Mouse (Mus musculus) thymus, postnatal 36 days (tissue): Measurements from ENCODE around the gene Olfr1385.
"Not testable (repeated sequence)": the region's sequence is repeated elsewhere in the genome, so short reads cannot be mapped to it uniquely, and the experiment has no call there.

Source experiments
- DNase-seq, 2 experiments: peaks; one replicate each; pipeline ENCODE4 v3.0.0; 2022; ENCODE audit warnings: mixed read lengths in 2 of 2

Gene Olfr1385

DNA sequence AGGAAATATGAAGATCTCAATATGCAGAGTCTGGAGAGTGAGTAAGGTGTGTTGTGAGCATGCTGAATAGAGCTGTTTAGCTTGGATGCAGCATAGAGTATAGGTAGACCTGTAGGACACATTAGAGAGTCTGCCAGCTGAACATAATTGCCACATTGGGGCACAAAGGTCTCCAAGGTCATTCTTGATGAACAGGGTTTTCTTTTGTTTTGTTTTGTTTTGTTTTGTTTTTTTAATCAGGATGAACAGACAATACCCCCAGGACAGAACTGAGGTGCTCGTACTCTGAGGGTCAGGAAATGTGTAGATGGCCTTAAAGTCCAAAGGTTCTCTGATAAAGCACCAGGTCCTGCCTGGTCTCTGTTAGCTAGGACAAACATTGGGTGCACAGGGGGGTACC is at the start of gene Olfr1385:
Olfr1385 (plus strand) TSS at position 301 of the 400 bp plus-strand sequence.
- DNase-seq, result not testable (repeated sequence)

DNA sequence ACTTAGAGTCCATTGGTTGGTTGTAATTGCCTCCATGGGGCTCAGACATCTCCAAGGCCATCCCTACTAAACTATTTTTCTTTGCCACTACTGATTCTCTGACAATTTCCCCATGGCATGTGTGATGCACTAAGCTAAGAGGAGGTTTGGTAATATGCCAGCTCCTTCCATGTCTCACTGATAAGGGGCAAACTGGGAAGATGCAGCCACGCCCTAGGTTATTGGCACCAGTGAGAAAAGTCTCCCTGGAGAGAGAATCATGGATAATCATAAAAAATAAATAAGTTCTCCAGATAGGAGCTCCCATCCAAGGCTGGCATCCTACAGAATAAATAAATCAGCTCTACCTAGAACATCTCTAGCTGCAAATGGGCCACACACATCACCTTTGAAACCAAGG is 33.8 kb upstream of the Olfr1385 start, which contains the start of gene Olfr1387:
Olfr1387 (plus strand) TSS at position 301 of the 400 bp plus-strand sequence.
- no peak for DNase-seq

DNA sequence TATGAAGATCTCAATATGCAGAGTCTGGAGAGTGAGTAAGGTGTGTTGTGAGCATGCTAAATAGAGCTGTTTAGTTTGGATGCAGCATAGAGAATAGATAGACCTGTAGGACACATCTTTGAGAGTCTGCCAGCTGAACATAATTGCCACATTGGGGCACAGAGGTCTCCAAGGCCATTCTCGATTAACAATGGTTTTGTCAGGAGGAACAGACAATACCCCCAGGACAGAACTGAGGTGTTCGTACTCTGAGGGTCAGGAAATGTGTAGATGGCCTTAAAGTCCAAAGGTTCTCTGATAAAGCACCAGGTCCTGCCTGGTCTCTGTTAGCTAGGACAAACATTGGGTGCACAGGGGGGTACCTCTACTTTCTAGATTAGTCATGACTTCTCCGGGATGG is 24.1 kb upstream of the Olfr1385 start, which contains the start of gene Olfr1386:
Olfr1386 (plus strand) TSS at position 301 of the 400 bp plus-strand sequence.
- DNase-seq, result not testable (repeated sequence)

DNA sequence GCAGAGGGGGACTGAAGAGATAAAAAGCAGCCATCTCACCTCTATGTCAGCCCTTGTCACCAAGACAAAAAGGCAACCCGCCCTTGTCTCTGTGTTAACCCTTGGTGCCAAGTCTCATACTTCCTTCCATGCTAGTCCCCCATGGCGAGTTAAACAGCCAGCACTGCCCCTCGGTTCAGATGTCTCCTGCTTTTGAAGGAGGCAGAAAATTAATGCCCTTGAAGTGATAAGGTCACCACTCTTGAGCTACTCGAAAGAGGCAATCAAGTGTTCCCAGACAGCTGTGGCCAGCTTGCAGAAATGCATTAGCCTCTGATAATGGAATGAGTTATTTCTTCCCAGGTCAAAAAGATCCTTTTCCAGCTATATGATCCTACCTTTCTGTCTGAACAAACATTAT is 2.9 kb upstream of the Olfr1385 start:
- DNase-seq, result no peak

DNA sequence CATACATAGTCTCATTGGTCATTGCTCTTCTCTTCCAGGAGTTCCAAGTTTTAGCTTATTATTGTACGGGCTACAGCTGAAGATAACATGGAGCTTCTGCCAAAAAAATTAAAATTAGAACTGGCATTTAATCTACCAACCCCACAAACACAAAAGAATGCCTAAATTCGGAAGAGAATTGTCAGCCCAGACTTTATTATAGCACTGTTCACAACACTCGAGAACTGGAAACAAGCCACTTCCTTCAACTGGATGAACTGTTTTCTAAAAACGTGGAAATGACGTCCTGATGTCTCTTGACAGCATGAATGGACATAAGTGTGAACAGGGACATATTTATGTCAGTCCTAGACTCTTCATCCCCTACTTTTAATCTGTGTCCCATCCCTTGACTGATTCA is 29.2 kb downstream of the Olfr1385 start:
- DNase-seq, result no peak

DNA sequence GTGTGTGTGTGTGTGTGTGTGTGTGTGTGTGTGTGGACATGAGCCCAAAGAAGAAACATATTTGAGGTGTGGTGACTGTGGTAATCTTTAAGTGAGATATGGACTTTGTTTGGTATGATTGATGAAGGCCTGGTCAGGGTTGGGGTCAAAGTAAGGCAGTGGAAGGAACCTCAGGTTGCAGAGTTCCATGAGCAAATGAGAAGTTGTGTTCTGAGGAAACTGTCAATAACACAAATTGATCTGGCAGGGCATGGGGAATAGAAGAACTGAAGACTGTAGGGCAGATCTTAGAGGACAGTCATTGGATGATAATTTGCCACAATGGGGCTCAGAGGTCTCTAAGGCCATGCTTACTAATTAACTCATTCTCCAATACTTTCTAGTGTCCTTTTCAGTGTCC is 30.5 kb downstream of the Olfr1385 start, which contains the start of gene Olfr1383:
Olfr1383 (plus strand) TSS at position 301 of the 400 bp plus-strand sequence.
- DNase-seq, result no peak

DNA sequence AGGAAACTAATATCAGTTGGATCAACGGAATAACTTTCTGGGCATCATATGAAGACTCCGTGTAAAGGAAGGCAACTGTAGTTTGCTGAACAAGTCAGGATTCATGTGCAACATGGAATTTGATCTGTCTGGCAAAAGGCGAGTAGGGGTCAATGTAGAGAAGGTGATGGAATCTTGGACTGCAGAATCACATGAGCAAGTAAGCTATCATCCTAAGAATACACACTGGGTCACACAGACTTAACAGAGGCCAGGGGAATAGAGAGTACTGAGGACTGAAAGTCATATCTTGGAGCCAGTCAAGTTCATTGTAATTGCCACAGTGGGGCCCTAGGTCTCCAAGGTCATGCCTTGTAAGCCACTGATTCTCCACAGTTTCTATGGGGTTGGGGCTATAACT is 39.1 kb downstream of the Olfr1385 start, which contains the start of gene Olfr1382:
Olfr1382 (plus strand) TSS at position 301 of the 400 bp plus-strand sequence.
- no peak for DNase-seq

DNA sequence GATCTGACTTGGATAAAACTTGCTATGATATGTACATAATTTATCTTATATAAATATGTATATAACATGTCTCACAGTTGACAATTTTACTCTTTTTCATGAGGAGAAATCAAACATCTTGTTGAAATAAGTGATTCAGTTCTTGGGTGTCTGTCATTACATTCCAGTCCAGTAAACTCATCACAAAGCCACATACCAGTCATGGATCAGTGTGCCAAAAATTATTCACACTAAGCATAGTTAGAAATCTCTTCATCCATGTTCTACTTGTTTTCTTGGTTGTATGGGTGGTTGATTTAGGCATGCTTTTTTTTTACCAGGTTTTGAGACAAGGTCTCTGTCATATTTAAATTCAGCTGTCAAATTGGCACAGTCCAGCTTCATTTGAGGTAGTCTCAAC is 43.9 kb downstream of the Olfr1385 start:
- DNase-seq, result no peak

DNA sequence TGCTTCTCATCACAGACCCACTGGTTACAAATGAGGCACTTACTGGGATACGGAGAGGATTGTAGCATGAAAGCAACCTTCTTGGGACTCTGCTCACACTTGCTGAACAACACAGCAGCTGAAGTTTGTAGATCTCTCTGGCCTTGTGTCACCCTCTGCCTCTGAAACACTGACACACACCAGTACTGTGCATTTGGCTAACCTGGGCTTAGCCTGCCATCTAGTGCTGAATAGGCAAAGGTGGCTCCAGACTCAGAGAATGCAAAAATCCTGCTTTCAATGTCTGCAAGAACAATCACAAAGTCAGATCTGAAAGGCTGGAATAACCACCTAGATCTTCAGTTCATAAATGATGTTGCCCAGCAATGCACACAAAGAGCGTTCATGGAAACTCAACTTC is 47.8 kb downstream of the Olfr1385 start:
- not testable (repeated sequence) for DNase-seq

DNA sequence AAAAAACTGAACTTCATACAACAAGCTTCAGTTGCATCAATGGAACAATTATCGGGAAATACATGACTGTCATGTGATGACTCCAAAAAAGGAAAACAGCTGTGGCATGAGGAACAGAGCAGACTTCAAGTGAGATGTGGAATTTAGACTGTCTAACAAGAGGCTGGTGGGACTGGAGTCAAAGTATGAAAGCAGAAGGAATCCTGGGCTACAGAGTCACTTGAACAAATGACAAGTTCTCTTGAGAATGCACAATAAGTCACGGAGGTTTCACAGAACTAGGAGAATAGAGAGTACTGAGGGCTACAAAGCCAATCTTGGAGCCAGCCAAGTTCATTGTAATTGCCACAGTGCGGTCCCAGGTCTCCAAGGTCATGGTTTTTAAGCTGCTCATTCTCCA is 54.3 kb downstream of the Olfr1385 start, which contains the start of gene Olfr1381:
Olfr1381 (plus strand) TSS at position 301 of the 400 bp plus-strand sequence.
- DNase-seq, result not testable (repeated sequence)
